Mouse (Mus musculus) T-cell, adult 2 months (primary cell): Measurements from ENCODE around the gene Jhy.

ENCODE experiments used
- DNase-seq: peaks from one replicate; pipeline ENCODE4 v3.0.0; 2022; ENCODE audit warnings: low spot score

The Jhy gene

GRCm38 (mm10) chr9:40963586-40964417, at the start of gene Jhy:
Gene Jhy, minus strand, starts transcription at chr9:40964118.
- no peak for DNase-seq

GRCm38 (mm10) chr9:41012456-41012855, 48.5 kb upstream of the Jhy start:
- DNase-seq = no peak

GRCm38 (mm10) chr9:41011512-41012436, 47.9 kb upstream of the Jhy start:
- DNase-seq = no peak

GRCm38 (mm10) chr9:41007785-41008184, 43.9 kb upstream of the Jhy start:
- no peak for DNase-seq

GRCm38 (mm10) chr9:41004415-41004814, 40.5 kb upstream of the Jhy start, which contains the start of gene Crtam:
Gene Crtam, minus strand, starts transcription at chr9:41004628.
- DNase-seq = peak; percentile 54

- peak; percentile 45 for DNase-seq
These were observed 33.3 kb upstream of the Jhy start for GRCm38 (mm10) chr9:40997116-40997779.

- peak; percentile 21 for DNase-seq
These were observed 30.2 kb upstream of the Jhy start for GRCm38 (mm10) chr9:40994075-40994474.

GRCm38 (mm10) chr9:40991511-40991910, 27.6 kb upstream of the Jhy start:
- DNase-seq = no peak

GRCm38 (mm10) chr9:40989940-40990588, 26.1 kb upstream of the Jhy start:
- DNase-seq = peak; percentile 52

GRCm38 (mm10) chr9:40984313-40984712, 20.4 kb upstream of the Jhy start:
- DNase-seq = no peak

- DNase-seq = no peak
These were observed 19.8 kb upstream of the Jhy start for GRCm38 (mm10) chr9:40983758-40984157.

- no peak for DNase-seq
These were observed 18.6 kb upstream of the Jhy start for GRCm38 (mm10) chr9:40982480-40982879.

GRCm38 (mm10) chr9:40974042-40974801, 10.3 kb upstream of the Jhy start:
- no peak for DNase-seq

- DNase-seq = no peak
These were observed 448 bp upstream of the Jhy start for GRCm38 (mm10) chr9:40964418-40964714.

- DNase-seq = no peak
These were observed 2.5 kb downstream of the Jhy start for GRCm38 (mm10) chr9:40961401-40961800.

GRCm38 (mm10) chr9:40949039-40949615, 14.8 kb downstream of the Jhy start:
- DNase-seq = no peak

- no peak for DNase-seq
These were observed 15.4 kb downstream of the Jhy start for GRCm38 (mm10) chr9:40948473-40948872.

GRCm38 (mm10) chr9:40947131-40947530, 16.8 kb downstream of the Jhy start:
- no peak for DNase-seq

GRCm38 (mm10) chr9:40937425-40937824, 26.5 kb downstream of the Jhy start:
- DNase-seq = no peak

- no peak for DNase-seq
These were observed 30.6 kb downstream of the Jhy start for GRCm38 (mm10) chr9:40933323-40933722.
